Mouse (Mus musculus) frontal cortex, postnatal 10 days (tissue): Measurements from ENCODE around the gene Olfr355.

ENCODE experiments used
- DNase-seq, 2 experiments: peaks; one replicate each; pipeline ENCODE4 v3.0.0; 2022; ENCODE audit warnings: low spot score in 2 of 2, mixed read lengths in 1 of 2

Olfr355 gene

DNA sequence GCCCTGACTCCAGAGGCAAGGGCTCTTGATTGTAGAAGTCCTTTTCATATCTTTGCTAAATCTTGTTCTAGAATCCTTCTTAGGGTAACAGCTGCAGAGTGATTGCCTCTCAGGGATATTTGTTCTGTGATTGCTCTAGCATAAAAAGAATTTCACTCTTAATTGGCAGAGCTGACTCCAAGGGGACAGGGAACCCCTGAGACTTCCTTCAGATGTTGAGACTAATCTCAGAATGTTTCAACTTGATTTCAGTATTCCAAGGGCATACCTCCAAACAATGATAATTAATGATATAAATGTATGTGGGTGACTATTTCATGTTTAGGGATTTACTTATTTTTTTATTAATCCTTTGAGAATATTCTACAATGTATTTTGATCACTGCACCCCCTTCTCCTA lies at the start of gene Olfr355:
Gene Olfr355 (minus strand): TSS at position 101 of the 400 bp plus-strand sequence.
- DNase-seq = no peak

DNA sequence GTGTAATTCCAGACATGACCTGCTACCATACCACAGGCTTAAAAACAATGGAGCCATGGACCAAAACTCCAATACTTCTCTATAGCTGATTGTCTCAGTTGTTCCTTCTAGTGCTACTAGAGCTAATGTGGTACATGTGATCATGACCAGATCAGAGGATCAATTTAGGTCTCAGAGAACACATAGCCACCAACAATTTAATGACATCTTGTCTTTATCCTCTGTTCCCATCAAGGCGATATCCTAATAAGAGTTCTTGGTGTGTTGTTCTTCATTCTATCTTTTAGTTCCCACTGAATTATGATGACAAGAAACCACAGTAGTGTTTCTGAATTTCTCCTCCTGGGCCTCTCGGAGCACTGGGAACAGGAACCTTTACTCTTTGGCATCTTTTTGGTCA lies 8.1 kb upstream of the Olfr355 start, which contains the start of gene Olfr356:
Gene Olfr356 (plus strand): TSS at position 301 of the 400 bp plus-strand sequence.
- DNase-seq = no peak

DNA sequence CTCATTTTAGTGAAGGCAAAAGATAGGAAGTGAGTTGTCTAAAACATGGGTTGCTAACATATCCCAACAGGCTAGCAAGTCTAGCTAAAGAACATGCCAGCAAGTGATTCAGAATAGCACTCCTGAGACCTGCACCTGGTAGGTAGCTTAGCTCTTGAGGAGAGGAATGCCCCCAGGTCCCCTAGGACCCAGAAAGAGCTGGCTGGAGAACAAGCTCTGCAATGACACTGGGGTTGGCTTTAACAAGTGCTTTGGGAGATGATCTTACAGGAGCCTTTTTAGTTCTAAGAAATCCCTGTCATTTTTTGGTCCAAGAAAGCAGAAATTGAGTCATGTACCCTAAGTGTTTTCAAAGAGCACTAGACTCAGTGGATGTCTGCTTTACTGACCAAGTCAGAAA lies 23.3 kb downstream of the Olfr355 start, which contains the start of gene Olfr354:
Gene Olfr354 (plus strand): TSS at position 301 of the 400 bp plus-strand sequence.
- no peak for DNase-seq

DNA sequence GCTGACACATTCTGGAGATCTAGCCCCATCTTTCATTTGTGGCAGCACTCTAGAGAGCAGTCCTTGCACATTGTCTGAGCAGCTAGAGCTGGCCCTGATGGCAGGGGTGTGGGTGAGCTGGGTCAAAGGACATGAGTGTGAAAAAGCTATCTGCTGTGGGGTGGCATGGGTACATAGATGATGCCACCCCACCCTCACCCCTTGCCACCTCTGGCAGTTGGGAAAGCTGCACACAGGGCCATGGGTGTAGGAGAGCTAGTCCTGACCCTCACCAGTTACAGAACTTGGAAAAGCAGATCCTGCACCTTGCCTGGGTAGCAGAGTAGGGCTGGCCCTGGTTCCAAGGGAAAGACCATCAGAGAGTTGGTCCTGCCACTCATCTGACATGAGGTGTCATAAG lies 31.6 kb downstream of the Olfr355 start:
- DNase-seq = no peak

DNA sequence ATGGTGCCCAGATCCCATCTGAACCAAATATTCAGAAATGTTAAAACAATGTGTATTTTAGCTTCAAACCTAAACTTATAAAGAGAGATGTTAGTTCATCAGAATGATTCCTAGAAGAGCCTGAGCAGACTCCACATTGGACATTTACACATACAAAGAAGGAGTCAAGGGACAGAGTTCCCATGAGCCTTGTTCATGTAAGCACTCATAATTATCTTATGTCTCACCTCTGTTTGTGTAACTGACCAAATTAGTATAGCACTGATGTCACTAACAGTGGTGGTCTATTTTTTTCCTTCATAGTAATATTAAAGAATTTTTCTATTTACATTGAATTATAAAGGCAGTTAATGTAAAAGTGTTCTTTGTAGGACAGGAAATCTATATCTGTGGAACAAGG lies 35.9 kb downstream of the Olfr355 start, which contains the start of gene Olfr353:
Gene Olfr353 (minus strand): TSS at position 101 of the 400 bp plus-strand sequence.
- no peak for DNase-seq
